Mouse (Mus musculus) megakaryocyte, embryonic 14.5 days (primary cell): ENCODE measurements at regions not wholly inside any gene's neighbourhood (a gene's known extent, or its start where the extent isn't known, plus 50 kb on each side); places are given as distances from the start of the nearest gene placed in this dataset.

ENCODE experiments used
- FLI1 ChIP-seq: IDR thresholded peaks from 2 replicates; pipeline ENCODE4 v1.6.1; 2012; ENCODE audit warnings: low read length, inconsistent platforms, mixed read lengths
- GATA1 ChIP-seq: IDR thresholded peaks from 3 replicates; pipeline ENCODE4 v1.6.1; 2012; ENCODE audit warnings: mixed read lengths, low read length, inconsistent platforms, borderline replicate concordance

GRCm38 (mm10) chr1:90370766-90371165 is 167.0 kb downstream of the Ackr3 start:
- TF ChIP-seq FLI1 (no peak), GATA1 (no peak)
